Mouse (Mus musculus) gastrocnemius, postnatal 4 days (tissue): ENCODE data around the gene Gbe1. TPM values are rescaled to one million over a fixed set of nuclear protein-coding genes. Genes with fewer than 3 reads are reported as not detected.

Experiments
- DNase-seq, 2 experiments: peaks; one replicate each; pipeline ENCODE4 v3.0.0; 2021 to 2022; ENCODE audit warnings: low spot score in 2 of 2, mixed read lengths in 2 of 2
- total RNA-seq, 2 experiments: library from RNA; stranded (reverse); gene quantifications; 2 replicates each; pipeline ENCODE4 v1.2.3; 2021

The Gbe1 gene
- total RNA-seq, 2 experiments from 2014 or later, result 23.4 to 27.9 TPM

- DNase-seq, result no peak
Measured at GRCm38 (mm10) chr16:70352571-70352970, 38.8 kb downstream of the Gbe1 start.

GRCm38 (mm10) chr16:70353058-70353457, 39.3 kb downstream of the Gbe1 start:
- no peak for DNase-seq

- DNase-seq, result no peak
Measured at GRCm38 (mm10) chr16:70358326-70358725, 44.6 kb downstream of the Gbe1 start.

- DNase-seq, result no peak
Measured at GRCm38 (mm10) chr16:70365229-70365628, 51.5 kb downstream of the Gbe1 start.

GRCm38 (mm10) chr16:70381045-70381444, 67.3 kb downstream of the Gbe1 start:
- DNase-seq, result no peak

GRCm38 (mm10) chr16:70385494-70385893, 71.7 kb downstream of the Gbe1 start:
- no peak for DNase-seq

GRCm38 (mm10) chr16:70387385-70387784, 73.6 kb downstream of the Gbe1 start:
- DNase-seq, result no peak

- no peak for DNase-seq
Measured at GRCm38 (mm10) chr16:70395276-70395675, 81.5 kb downstream of the Gbe1 start.

GRCm38 (mm10) chr16:70407780-70408179, 94.0 kb downstream of the Gbe1 start:
- DNase-seq, result no peak

GRCm38 (mm10) chr16:70421077-70421476, 107.3 kb downstream of the Gbe1 start:
- no peak for DNase-seq

GRCm38 (mm10) chr16:70449520-70449919, 135.8 kb downstream of the Gbe1 start:
- DNase-seq, result no peak

- DNase-seq, result no peak
Measured at GRCm38 (mm10) chr16:70475583-70475982, 161.8 kb downstream of the Gbe1 start.

GRCm38 (mm10) chr16:70476161-70476560, 162.4 kb downstream of the Gbe1 start:
- no peak for DNase-seq

GRCm38 (mm10) chr16:70480494-70480893, 166.7 kb downstream of the Gbe1 start:
- DNase-seq, result no peak

GRCm38 (mm10) chr16:70506457-70506856, 192.7 kb downstream of the Gbe1 start:
- DNase-seq, result no peak

GRCm38 (mm10) chr16:70510938-70511337, 197.2 kb downstream of the Gbe1 start:
- DNase-seq, result no peak

- no peak for DNase-seq
Measured at GRCm38 (mm10) chr16:70522861-70523260, 209.1 kb downstream of the Gbe1 start.

GRCm38 (mm10) chr16:70523566-70523965, 209.8 kb downstream of the Gbe1 start:
- no peak for DNase-seq

- DNase-seq, result no peak
Measured at GRCm38 (mm10) chr16:70524273-70524672, 210.5 kb downstream of the Gbe1 start.

- DNase-seq, result no peak
Measured at GRCm38 (mm10) chr16:70527224-70527623, 213.5 kb downstream of the Gbe1 start.

GRCm38 (mm10) chr16:70535224-70535623, 221.5 kb downstream of the Gbe1 start:
- DNase-seq, result no peak

- DNase-seq, result no peak
Measured at GRCm38 (mm10) chr16:70550835-70551234, 237.1 kb downstream of the Gbe1 start.

GRCm38 (mm10) chr16:70561635-70562348, 248.0 kb downstream of the Gbe1 start:
- peak in 1 of 2 experiments; percentile 58 for DNase-seq
